Mouse (Mus musculus) neutrophil, adult 5-6 weeks (primary cell): ENCODE data around the gene Trak1. TPM values are rescaled to one million over a fixed set of nuclear protein-coding genes. Genes with fewer than 3 reads are reported as not detected.
A peak's percentile ranks its signal among the peaks of the same experiment; 100 is the strongest.

ENCODE experiments used
- ATAC-seq: fragments of 151-379, 151-347 bp; 2 replicates; pipeline ENCODE4 v1.8.0; 2017; ENCODE audit warnings: mild to moderate bottlenecking, moderate TSS enrichment; ENCODE audit not compliant: insufficient number of reproducible peaks, poor library complexity, low FRiP score, severe bottlenecking; ENCODE audit errors: extremely low read depth
- total RNA-seq: library from RNA; stranded (forward); fragments of 200-1000 nt; gene quantifications from 2 replicates; pipeline ENCODE4 v1.2.3, GENCODE M21; 2017

Gene Trak1
- total RNA-seq, 1 experiment from 2014 or later: 45.3 TPM

GRCm38 (mm10) chr9:121286325-121286901 lies 10.9 kb upstream of the Trak1 start:
- no peak for ATAC-seq

GRCm38 (mm10) chr9:121291275-121291674 lies 6.0 kb upstream of the Trak1 start:
- no peak for ATAC-seq

- no peak for ATAC-seq
Observed at GRCm38 (mm10) chr9:121293187-121293586, 4.1 kb upstream of the Trak1 start.

- ATAC-seq: no peak
Observed at GRCm38 (mm10) chr9:121295221-121295620, 2.1 kb upstream of the Trak1 start.

GRCm38 (mm10) chr9:121298065-121298398 lies 730 bp downstream of the Trak1 start:
- ATAC-seq: no peak

- peak; percentile 26 for ATAC-seq
Observed at GRCm38 (mm10) chr9:121298411-121299091, 1.2 kb downstream of the Trak1 start.

- ATAC-seq: no peak
Observed at GRCm38 (mm10) chr9:121299223-121299755, 2.0 kb downstream of the Trak1 start.

GRCm38 (mm10) chr9:121299976-121300570 lies 2.8 kb downstream of the Trak1 start:
- no peak for ATAC-seq

- 0 out of 2 replicates have a peak, but pooled peaks have one; percentile 22 for ATAC-seq
Observed at GRCm38 (mm10) chr9:121301041-121301920, 4.0 kb downstream of the Trak1 start.

- ATAC-seq: no peak
Observed at GRCm38 (mm10) chr9:121302543-121302942, 5.2 kb downstream of the Trak1 start.

GRCm38 (mm10) chr9:121303086-121303485 lies 5.8 kb downstream of the Trak1 start:
- ATAC-seq: no peak

GRCm38 (mm10) chr9:121303748-121304147 lies 6.4 kb downstream of the Trak1 start:
- peak; percentile 23; the same call in 1 of the 2 replicates for ATAC-seq

GRCm38 (mm10) chr9:121304520-121304919 lies 7.2 kb downstream of the Trak1 start:
- no peak for ATAC-seq

GRCm38 (mm10) chr9:121305456-121305855 lies 8.2 kb downstream of the Trak1 start:
- no peak for ATAC-seq

GRCm38 (mm10) chr9:121309287-121309686 lies 12.0 kb downstream of the Trak1 start:
- ATAC-seq: no peak; the same call in 1 of the 2 replicates

GRCm38 (mm10) chr9:121310501-121310900 lies 13.2 kb downstream of the Trak1 start:
- ATAC-seq: no peak

GRCm38 (mm10) chr9:121311846-121312236 lies 14.5 kb downstream of the Trak1 start:
- no peak for ATAC-seq

GRCm38 (mm10) chr9:121312237-121312891 lies 15.1 kb downstream of the Trak1 start:
- ATAC-seq: no peak
